Mouse (Mus musculus): ENCODE measurements at regions not wholly inside any gene's neighbourhood (a gene's known extent, or its start where the extent isn't known, plus 50 kb on each side); places are given as distances from the start of the nearest gene placed in this dataset.

DNA sequence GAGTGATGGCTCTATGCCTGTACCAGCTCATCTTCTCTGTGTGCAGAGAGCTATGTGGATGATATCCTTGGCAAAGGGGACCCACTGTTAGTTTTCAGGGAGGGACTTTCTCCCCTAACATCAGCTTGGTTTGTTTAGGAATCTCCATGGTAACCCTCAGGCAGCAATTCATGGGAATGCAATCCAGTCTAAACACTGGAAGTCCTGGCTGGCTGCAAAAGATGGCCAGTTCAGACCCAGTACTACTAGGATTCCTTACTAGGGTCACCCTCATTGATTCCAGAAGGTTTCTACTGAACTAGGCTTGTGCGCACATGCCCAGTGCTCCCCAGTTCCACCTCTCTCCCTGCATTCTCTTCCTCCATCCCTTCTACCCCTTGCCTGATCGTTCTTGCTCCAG, 642.8 kb downstream of the Slc22a22 start:
- Histone ChIP-seq H3K4me3 (replicated peaks; ENCODE audit: extremely low read depth, low read depth, low read length) (no peak overlapping the region), H3K4me1 (ENCODE audit: control insufficient read depth, insufficient read depth, low read length) (no peaks in the 10 kb centered on the region)
- DNase-seq: no peak
- WGBS: 66% methylated on average over 2 of the region's 2 CpGs
- no peak for TF ChIP-seq POLR2A (IDR thresholded peaks at IDR 0.05; ENCODE audit: borderline replicate concordance, extremely low read depth, low read depth, low read length)
- no peak for TF ChIP-seq CTCF (IDR thresholded peaks at IDR 0.05; ENCODE audit: insufficient read depth, low read length)

DNA sequence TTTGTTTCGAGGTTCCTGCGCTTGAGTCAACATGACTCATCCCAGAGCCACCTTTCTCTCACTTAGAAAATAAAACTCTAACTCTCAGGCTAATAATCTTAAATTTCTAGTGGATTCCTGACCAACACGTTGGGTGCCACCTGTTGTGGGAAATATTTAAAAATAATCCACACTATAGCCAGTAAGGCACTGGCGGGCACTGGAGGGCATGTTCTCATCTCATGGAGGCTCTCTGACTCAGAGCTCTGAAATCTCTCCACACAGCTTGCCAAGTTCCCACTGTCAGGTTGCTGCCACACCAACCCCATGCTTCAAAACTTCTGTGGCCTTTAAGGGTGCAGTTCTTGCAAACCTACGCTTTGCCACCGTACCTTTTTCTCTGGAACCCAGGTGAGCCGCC, 644.8 kb downstream of the Slc22a22 start:
- H3K4me1 ChIP-seq (ENCODE audit: control insufficient read depth, insufficient read depth, low read length): no peaks in the 10 kb centered on the region
- DNase-seq: no peak
- TF ChIP-seq CTCF (IDR thresholded peaks at IDR 0.05; ENCODE audit: insufficient read depth, low read length) (no peak), POLR2A (IDR thresholded peaks at IDR 0.05; ENCODE audit: borderline replicate concordance, extremely low read depth, low read depth, low read length) (no peak)
- WGBS: 91% methylated on average over 7 of the region's 7 CpGs
- H3K4me3 ChIP-seq (replicated peaks; ENCODE audit: extremely low read depth, low read depth, low read length): no peak overlapping the region

DNA sequence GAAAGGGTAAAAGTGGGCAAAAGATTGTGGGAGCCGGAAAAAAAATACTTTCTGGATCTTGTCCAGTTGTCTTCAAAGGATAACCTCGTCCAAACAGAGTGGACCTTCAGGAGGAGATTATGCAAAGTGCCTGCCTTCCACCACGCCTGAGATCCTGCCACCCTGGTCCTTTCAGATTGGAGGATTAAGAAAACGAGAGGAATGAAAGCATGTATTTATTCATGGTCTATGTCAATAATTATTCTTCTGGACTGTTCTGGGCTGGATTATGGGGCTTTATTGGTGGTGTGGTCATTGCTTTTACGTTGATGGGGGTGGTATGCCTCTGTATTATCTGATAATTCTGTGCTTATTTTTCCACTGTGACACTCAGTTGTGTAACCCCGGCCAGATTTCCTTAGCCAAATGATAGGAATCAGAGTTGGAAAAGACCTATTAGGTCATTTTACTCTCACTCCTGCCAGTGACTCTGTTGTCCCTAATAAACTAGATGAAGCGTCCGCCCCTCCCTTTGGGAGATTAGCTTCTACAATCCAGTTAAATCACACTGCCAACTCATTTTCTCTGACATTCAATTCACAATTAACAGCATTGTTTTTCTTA, 656.3 kb downstream of the Slc22a22 start:
- TF ChIP-seq POLR2A (IDR thresholded peaks at IDR 0.05; ENCODE audit: borderline replicate concordance, extremely low read depth, low read depth, low read length) (no peak), CTCF (IDR thresholded peaks at IDR 0.05; ENCODE audit: insufficient read depth, low read length) (no peak)
- 49% methylated on average over 8 of the region's 8 CpGs for WGBS
- no peak overlapping the region for H3K4me3 ChIP-seq (replicated peaks; ENCODE audit: extremely low read depth, low read depth, low read length)
- DNase-seq: no peak
- no peaks in the 10 kb centered on the region for H3K4me1 ChIP-seq (ENCODE audit: control insufficient read depth, insufficient read depth, low read length)

DNA sequence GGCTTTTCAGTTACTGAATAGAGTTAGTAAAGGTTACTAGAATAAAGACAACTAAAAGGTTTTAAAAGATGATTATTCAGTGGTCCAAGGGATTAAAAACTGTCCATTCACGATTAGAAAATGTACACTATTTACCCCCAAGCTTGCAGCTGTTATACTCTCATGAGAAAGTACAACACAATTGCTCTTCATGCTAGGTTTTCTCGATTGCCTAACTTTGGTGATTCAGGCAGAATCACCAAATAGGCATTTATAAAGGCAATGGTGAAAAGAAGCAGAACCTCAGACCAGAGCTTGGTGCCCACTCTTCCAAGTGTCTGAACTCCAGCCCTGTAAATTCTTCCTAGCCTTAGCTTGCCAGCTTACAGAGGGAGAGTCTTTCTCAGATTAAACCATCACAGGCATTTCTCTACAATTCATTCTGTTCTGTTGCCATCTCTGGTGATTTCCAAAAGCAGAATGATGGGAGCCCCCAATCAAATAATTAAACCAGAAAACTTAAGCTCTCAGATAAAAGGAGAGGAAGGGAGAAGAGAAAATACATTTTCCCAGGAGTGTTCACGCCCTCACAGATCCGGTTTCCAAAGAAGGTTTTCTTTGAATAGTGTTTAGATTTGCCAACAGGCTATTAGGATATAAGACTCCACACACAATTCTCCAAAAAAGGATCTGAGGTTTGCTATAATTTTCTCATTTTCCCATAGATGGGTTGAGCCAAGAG, 657.0 kb downstream of the Slc22a22 start:
- 54% methylated on average over 4 of the region's 4 CpGs for WGBS
- no peak for DNase-seq
- TF ChIP-seq POLR2A (IDR thresholded peaks at IDR 0.05; ENCODE audit: borderline replicate concordance, extremely low read depth, low read depth, low read length): no peak
- TF ChIP-seq CTCF (IDR thresholded peaks at IDR 0.05; ENCODE audit: insufficient read depth, low read length): no peak
- Histone ChIP-seq H3K4me3 (replicated peaks; ENCODE audit: extremely low read depth, low read depth, low read length) (no peak overlapping the region), H3K4me1 (ENCODE audit: control insufficient read depth, insufficient read depth, low read length) (no peaks in the 10 kb centered on the region)

DNA sequence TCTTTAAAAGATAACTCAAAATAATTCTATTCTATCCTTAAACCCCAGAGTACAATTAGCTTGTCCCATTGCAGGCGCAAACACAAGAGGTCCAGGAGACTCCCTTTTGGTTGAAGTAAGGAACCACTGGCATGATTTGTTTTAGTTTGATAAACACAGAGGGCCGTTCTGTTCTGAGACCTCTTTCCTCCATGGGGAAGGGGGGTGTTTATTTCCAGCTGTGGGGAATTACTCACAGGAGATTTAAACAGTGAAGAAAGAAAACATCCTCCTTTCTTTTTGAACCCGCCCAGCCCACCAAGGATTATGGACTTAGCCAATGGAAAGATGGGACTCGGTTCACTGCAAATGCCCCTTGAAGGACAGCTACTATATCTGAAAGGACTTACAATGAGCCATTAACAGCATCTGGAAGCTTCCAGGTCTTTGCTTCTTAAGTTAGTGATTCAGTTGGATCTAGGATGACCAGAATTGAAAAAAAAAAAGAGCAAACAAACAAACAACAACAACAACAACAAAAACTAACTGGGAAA, 659.2 kb downstream of the Slc22a22 start:
- Histone ChIP-seq H3K4me1 (ENCODE audit: control insufficient read depth, insufficient read depth, low read length) (no peaks in the 10 kb centered on the region), H3K4me3 (replicated peaks; ENCODE audit: extremely low read depth, low read depth, low read length) (no peak overlapping the region)
- TF ChIP-seq POLR2A (IDR thresholded peaks at IDR 0.05; ENCODE audit: borderline replicate concordance, extremely low read depth, low read depth, low read length) (no peak), CTCF (IDR thresholded peaks at IDR 0.05; ENCODE audit: insufficient read depth, low read length) (no peak)
- 31% methylated on average over 4 of the region's 4 CpGs for WGBS
- DNase-seq: no peak

DNA sequence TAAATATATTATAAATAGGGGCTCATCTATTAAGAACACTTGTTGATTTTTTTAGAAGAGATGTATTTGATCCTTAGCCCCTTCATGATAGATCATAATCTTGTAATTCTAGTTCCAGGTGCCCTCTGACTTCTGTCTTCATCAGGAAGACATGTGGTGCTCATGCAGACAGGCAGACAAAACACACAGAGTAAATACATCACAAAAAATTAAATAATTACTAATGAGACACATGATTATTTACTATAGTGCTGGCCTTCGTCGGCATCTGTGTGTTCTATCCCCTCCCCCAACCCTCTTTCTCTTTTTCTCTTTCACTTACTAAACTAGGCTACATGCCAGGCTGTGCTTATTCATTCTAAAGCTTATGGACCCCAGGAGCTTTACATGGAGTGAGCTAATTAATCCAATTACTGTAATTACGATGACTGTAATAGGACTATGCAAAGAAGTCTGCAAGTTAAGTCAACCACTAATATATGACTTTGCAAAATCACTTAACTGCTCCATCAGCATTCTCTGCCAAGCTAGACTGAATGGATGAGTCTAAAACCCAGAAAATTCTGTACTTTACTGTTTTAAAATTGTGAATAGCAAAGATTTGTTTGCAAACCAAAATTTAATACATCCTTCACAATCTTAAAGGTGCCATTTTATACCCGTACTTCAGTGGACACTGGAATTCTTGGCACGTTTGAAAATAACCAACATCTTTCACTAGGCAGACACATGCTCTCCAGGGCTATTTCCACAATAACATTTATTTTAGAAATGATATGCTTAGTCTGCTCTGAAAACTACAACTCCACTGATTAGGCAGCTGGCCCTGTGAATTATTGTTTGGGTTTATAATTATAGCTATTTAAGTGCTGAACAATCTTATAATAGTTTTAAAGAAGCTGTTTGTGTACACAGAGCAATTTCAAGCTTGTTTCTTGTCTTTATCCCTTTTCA, 659.9 kb downstream of the Slc22a22 start:
- TF ChIP-seq POLR2A (IDR thresholded peaks at IDR 0.05; ENCODE audit: borderline replicate concordance, extremely low read depth, low read depth, low read length) (no peak), CTCF (IDR thresholded peaks at IDR 0.05; ENCODE audit: insufficient read depth, low read length) (no peak)
- DNase-seq: no peak
- 49% methylated on average over 5 of the region's 5 CpGs for WGBS
- Histone ChIP-seq H3K4me1 (ENCODE audit: control insufficient read depth, insufficient read depth, low read length) (no peaks in the 10 kb centered on the region), H3K4me3 (replicated peaks; ENCODE audit: extremely low read depth, low read depth, low read length) (no peak overlapping the region)

DNA sequence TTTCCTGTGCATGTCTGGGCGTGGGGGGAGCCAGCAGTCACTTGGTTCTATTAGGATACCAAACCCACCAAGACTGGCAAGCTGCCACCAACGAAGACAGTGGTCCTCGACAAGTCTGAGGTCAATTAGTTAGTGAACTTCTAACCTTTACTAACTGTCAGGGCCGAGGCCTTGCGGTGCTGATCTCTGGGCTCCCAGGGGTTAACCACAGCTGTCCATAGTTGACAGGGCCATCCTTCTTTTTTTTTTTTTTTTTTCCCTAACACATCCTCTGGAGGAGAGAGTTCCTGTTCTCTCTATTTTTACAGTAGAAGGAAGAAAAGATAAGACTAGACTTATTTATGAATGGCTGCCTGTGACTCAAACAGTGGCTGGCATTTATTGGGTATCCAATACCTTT, 663.5 kb downstream of the Slc22a22 start:
- no peak for TF ChIP-seq CTCF (IDR thresholded peaks at IDR 0.05; ENCODE audit: insufficient read depth, low read length)
- TF ChIP-seq POLR2A (IDR thresholded peaks at IDR 0.05; ENCODE audit: borderline replicate concordance, extremely low read depth, low read depth, low read length): no peak
- no peaks in the 10 kb centered on the region for H3K4me1 ChIP-seq (ENCODE audit: control insufficient read depth, insufficient read depth, low read length)
- DNase-seq: no peak
- 31% methylated on average over 5 of the region's 5 CpGs for WGBS
- no peak overlapping the region for H3K4me3 ChIP-seq (replicated peaks; ENCODE audit: extremely low read depth, low read depth, low read length)

DNA sequence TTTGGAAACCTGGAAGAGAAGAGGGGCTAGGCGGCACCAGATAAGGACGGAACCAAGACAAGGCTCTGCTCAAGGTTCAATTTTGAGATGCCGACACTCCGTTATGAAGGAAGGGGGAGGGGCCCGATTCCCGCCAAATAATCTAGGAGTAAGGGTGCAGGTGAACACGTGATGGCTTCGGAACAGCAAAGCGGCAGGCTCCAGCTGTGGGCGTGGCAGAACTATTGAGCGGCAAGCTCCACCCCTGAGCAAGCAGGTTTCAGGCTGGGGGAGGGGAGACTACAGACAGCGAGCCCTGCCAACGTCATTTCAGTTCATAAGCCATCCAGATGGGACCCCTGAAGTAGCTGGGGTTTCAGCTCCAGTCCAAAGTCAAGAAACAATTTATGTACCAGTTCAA, 667.3 kb downstream of the Slc22a22 start:
- 45% methylated on average over 13 of the region's 13 CpGs for WGBS
- TF ChIP-seq POLR2A (IDR thresholded peaks at IDR 0.05; ENCODE audit: borderline replicate concordance, extremely low read depth, low read depth, low read length): no peak
- no peak for TF ChIP-seq CTCF (IDR thresholded peaks at IDR 0.05; ENCODE audit: insufficient read depth, low read length)
- no peak for DNase-seq
- Histone ChIP-seq H3K4me1 (ENCODE audit: control insufficient read depth, insufficient read depth, low read length) (no peaks in the 10 kb centered on the region), H3K4me3 (replicated peaks; ENCODE audit: extremely low read depth, low read depth, low read length) (no peak overlapping the region)

DNA sequence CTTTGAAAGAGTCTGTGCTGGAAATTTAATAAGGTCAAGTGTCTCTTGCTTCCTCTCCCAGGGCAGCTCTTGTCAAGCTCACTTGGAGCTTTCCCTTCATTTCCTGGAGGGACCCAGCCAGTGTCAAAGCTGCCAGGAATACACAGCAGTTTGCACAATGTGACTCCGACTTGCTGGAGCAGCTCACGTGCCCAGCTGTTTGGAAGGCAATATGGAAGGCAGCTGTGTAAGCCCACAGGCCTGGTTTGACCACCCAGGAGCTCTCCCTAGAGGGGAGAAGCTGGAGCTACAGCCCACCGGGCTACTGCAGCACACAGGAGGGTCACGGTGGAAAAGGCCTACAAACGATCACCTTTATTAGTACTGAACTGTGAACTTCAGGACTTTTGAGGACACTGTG, 669.8 kb downstream of the Slc22a22 start:
- WGBS: 50% methylated on average over 5 of the region's 5 CpGs
- DNase-seq: no peak
- Histone ChIP-seq H3K4me1 (ENCODE audit: control insufficient read depth, insufficient read depth, low read length) (no peaks in the 10 kb centered on the region), H3K4me3 (replicated peaks; ENCODE audit: extremely low read depth, low read depth, low read length) (no peak overlapping the region)
- TF ChIP-seq CTCF (IDR thresholded peaks at IDR 0.05; ENCODE audit: insufficient read depth, low read length) (no peak), POLR2A (IDR thresholded peaks at IDR 0.05; ENCODE audit: borderline replicate concordance, extremely low read depth, low read depth, low read length) (no peak)

Measured in lung, adult 2 months (tissue).